Comparison of ENCODE assay signal across 23 mouse cellular contexts in genomic region chr3:62725947-62726346, GRCm38 (mm10).
DNase-seq lines count a peak whose midpoint lies in the region; ATAC-seq and TF ChIP-seq lines count a peak whose summit lies in the region.
"Had no signal": no experiment of that assay in that cellular context is flagged by ENCODE, and none has a peak within 500 bp of the region (broad histone marks: within the 10 kb centered on the region; RNA-seq: fewer than 3 reads in every experiment).

No protein-coding gene starts in this region.

- H3K27me3 ChIP-seq in midbrain, embryonic 13.5 days = no peaks in the 10 kb centered on the region
- H3K27me3 ChIP-seq in midbrain, embryonic 11.5 days (ENCODE audit: control insufficient read depth, insufficient read depth, low read length) = no peaks in the 10 kb centered on the region
- H3K27me3 ChIP-seq in forebrain, embryonic 12.5 days = no peaks in the 10 kb centered on the region
- H3K27me3 ChIP-seq in midbrain, embryonic 16.5 days (ENCODE audit: control insufficient read depth, insufficient read depth, low read depth, low read length) = no peaks in the 10 kb centered on the region
- H3K27me3 ChIP-seq: heart, embryonic 13.5 days; limb, embryonic 12.5 days; stomach, embryonic 15.5 days had no signal

- no peak for TF ChIP-seq POLR2A in brain, embryonic 14.5 days (IDR thresholded peaks at IDR 0.05; ENCODE audit: borderline replicate concordance, extremely low read depth, insufficient read depth, insufficient read length, poor library complexity, severe bottlenecking)

- no peak overlapping the region for H3K4me2 ChIP-seq in midbrain, embryonic 13.5 days (replicated peaks)
- no peak overlapping the region for H3K4me2 ChIP-seq in midbrain, embryonic 11.5 days
- no peak overlapping the region for H3K4me2 ChIP-seq in forebrain, embryonic 12.5 days
- H3K4me2 ChIP-seq in midbrain, embryonic 16.5 days (ENCODE audit: low read length) = no peak overlapping the region
- H3K4me2 ChIP-seq: heart, embryonic 13.5 days; limb, embryonic 12.5 days; liver, embryonic 11.5 days; stomach, embryonic 15.5 days had no signal

- H3K4me1 ChIP-seq in midbrain, embryonic 13.5 days (replicated peaks) = no peaks in the 10 kb centered on the region
- H3K4me1 ChIP-seq in midbrain, embryonic 11.5 days (ENCODE audit: control insufficient read depth, insufficient read depth, low read length) = no peaks in the 10 kb centered on the region
- no peaks in the 10 kb centered on the region for H3K4me1 ChIP-seq in forebrain, embryonic 12.5 days
- no peaks in the 10 kb centered on the region for H3K4me1 ChIP-seq in midbrain, embryonic 16.5 days (ENCODE audit: control insufficient read depth, insufficient read depth, low read length)
- H3K4me1 ChIP-seq: embryonic facial prominence, embryonic 10.5 days; heart, embryonic 13.5 days; limb, embryonic 12.5 days; stomach, embryonic 15.5 days had no signal

- WGBS in midbrain, embryonic 13.5 days = 55% methylated on average over 8 of the region's 8 CpGs
- WGBS in midbrain, embryonic 11.5 days = 85% methylated on average over 8 of the region's 8 CpGs
- WGBS in forebrain, embryonic 12.5 days = 50% methylated on average over 8 of the region's 8 CpGs
- 49% methylated on average over 8 of the region's 8 CpGs for WGBS in midbrain, embryonic 16.5 days

- no peak for TF ChIP-seq CTCF in brain, embryonic 14.5 days (IDR thresholded peaks at IDR 0.05; ENCODE audit: borderline replicate concordance, extremely low read depth, insufficient read depth, insufficient read length)

- no peaks in the 10 kb centered on the region for H3K36me3 ChIP-seq in midbrain, embryonic 13.5 days
- no peaks in the 10 kb centered on the region for H3K36me3 ChIP-seq in midbrain, embryonic 11.5 days (ENCODE audit: control insufficient read depth, insufficient read depth, low read length)
- no peaks in the 10 kb centered on the region for H3K36me3 ChIP-seq in forebrain, embryonic 12.5 days (replicated peaks)
- no peaks in the 10 kb centered on the region for H3K36me3 ChIP-seq in midbrain, embryonic 16.5 days (ENCODE audit: control insufficient read depth, insufficient read depth, low read length)
- H3K36me3 ChIP-seq: embryonic facial prominence, embryonic 10.5 days; heart, embryonic 13.5 days; limb, embryonic 12.5 days; stomach, embryonic 15.5 days had no signal

- ATAC-seq in midbrain, embryonic 13.5 days = peak; percentile 48
- ATAC-seq in midbrain, embryonic 11.5 days (ENCODE audit: low FRiP score) = no peak
- peak; percentile 44; the same call in 1 of the 2 replicates for ATAC-seq in forebrain, embryonic 12.5 days (ENCODE audit: low FRiP score)
- peak; percentile 72 for ATAC-seq in midbrain, embryonic 16.5 days
- ATAC-seq: intestine, postnatal 0 days; liver, postnatal 0 days; lung, postnatal 0 days had no signal

- no peak for DNase-seq in midbrain, embryonic 11.5 days (ENCODE audit: low spot score, missing footprints)
- DNase-seq in brain, embryonic 14.5 days (ENCODE audit: low read depth) = peak; percentile 75
- DNase-seq in left cerebral cortex, postnatal 36 days (ENCODE audit: low spot score in 2 of 2) = no peak
- DNase-seq in kidney, postnatal 4 days = no peak
- DNase-seq: adrenal gland, adult 2 months; cerebellum, adult 8-10 months; gastrocnemius, postnatal 36 days; heart, adult 2 months; kidney, postnatal 25 days; layer of hippocampus, postnatal 36 days; liver, postnatal 0 days; right cerebral cortex, adult 18-20 months; thymus, postnatal 25 days had no signal

- H3K9me3 ChIP-seq in midbrain, embryonic 13.5 days = no peaks in the 10 kb centered on the region
- no peaks in the 10 kb centered on the region for H3K9me3 ChIP-seq in midbrain, embryonic 11.5 days (ENCODE audit: control insufficient read depth, low read length)
- H3K9me3 ChIP-seq in forebrain, embryonic 12.5 days = no peaks in the 10 kb centered on the region
- no peaks in the 10 kb centered on the region for H3K9me3 ChIP-seq in midbrain, embryonic 16.5 days (replicated peaks; ENCODE audit: control insufficient read depth, low read length, poor library complexity, severe bottlenecking)
- H3K9me3 ChIP-seq: embryonic facial prominence, embryonic 10.5 days; limb, embryonic 12.5 days; stomach, embryonic 15.5 days had no signal

- H3K27ac ChIP-seq in midbrain, embryonic 13.5 days = no peak overlapping the region
- H3K27ac ChIP-seq in midbrain, embryonic 11.5 days (ENCODE audit: low read depth, low read length) = no peak overlapping the region
- H3K27ac ChIP-seq in forebrain, embryonic 12.5 days = no peak overlapping the region
- no peak overlapping the region for H3K27ac ChIP-seq in midbrain, embryonic 16.5 days (ENCODE audit: low read length)
- H3K27ac ChIP-seq: embryonic facial prominence, embryonic 10.5 days; heart, adult 2 months; heart, embryonic 13.5 days; limb, embryonic 12.5 days; stomach, embryonic 15.5 days had no signal

- no peak overlapping the region for H3K9ac ChIP-seq in midbrain, embryonic 13.5 days (replicated peaks)
- H3K9ac ChIP-seq in midbrain, embryonic 11.5 days (ENCODE audit: low read length) = no peak overlapping the region
- H3K9ac ChIP-seq in forebrain, embryonic 12.5 days = no peak overlapping the region
- H3K9ac ChIP-seq in midbrain, embryonic 16.5 days (ENCODE audit: low read depth, low read length) = no peak overlapping the region
- H3K9ac ChIP-seq: heart, embryonic 13.5 days; limb, embryonic 12.5 days; liver, postnatal 0 days; stomach, embryonic 15.5 days had no signal

- intact Hi-C loops in left cerebral cortex, postnatal 36 days (cut with DNase I) = no loop called here

- no peak overlapping the region for H3K4me3 ChIP-seq in midbrain, embryonic 13.5 days (replicated peaks)
- no peak overlapping the region for H3K4me3 ChIP-seq in midbrain, embryonic 11.5 days (ENCODE audit: low read depth, low read length)
- H3K4me3 ChIP-seq in forebrain, embryonic 12.5 days (replicated peaks) = no peak overlapping the region
- no peak overlapping the region for H3K4me3 ChIP-seq in midbrain, embryonic 16.5 days (ENCODE audit: low read depth, low read length)
- H3K4me3 ChIP-seq: embryonic facial prominence, embryonic 10.5 days; heart, adult 2 months; heart, embryonic 13.5 days; limb, embryonic 12.5 days; stomach, embryonic 15.5 days had no signal
